Mouse (Mus musculus): Measurements from ENCODE around the gene Supt20.

DNA sequence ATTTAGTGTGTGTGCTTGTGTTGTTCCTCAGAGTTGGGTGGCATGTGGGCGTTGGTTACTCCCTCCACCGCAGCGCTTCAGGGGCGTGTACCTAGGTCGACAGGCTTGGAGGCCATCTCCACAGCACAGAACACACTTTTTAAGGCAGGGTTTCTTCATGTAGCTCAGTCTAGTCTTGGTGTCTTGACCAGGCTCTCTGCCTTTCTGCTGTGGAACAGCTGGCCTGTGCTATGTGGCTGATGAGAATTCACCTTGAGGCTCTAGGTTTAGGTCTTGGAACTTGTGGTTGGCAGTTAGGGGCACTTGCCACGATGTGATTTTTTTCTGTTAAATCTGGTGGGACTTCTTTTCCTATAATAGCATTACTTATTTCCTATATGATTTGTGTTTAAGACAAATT lies 21.6 kb downstream of the Supt20 start, which contains the start of gene Gm21958:
- TF ChIP-seq CTCF (conservative IDR thresholded peaks at IDR 0.05; ENCODE audit: low read length): no peak
- no peak for TF ChIP-seq POU5F1 (IDR thresholded peaks at IDR 0.05; ENCODE audit: borderline replicate concordance, low read length)

Data from E14TG2a.4 (cell line).